Mouse (Mus musculus): ENCODE results near the gene Mkln1.

The Mkln1 gene

GRCm38 (mm10) chr6:31398431-31399205 is at the start of gene Mkln1:
Mkln1 (plus strand) TSS chr6:31398735.
- peak; percentile 92 to 95 for DNase-seq

DNA sequence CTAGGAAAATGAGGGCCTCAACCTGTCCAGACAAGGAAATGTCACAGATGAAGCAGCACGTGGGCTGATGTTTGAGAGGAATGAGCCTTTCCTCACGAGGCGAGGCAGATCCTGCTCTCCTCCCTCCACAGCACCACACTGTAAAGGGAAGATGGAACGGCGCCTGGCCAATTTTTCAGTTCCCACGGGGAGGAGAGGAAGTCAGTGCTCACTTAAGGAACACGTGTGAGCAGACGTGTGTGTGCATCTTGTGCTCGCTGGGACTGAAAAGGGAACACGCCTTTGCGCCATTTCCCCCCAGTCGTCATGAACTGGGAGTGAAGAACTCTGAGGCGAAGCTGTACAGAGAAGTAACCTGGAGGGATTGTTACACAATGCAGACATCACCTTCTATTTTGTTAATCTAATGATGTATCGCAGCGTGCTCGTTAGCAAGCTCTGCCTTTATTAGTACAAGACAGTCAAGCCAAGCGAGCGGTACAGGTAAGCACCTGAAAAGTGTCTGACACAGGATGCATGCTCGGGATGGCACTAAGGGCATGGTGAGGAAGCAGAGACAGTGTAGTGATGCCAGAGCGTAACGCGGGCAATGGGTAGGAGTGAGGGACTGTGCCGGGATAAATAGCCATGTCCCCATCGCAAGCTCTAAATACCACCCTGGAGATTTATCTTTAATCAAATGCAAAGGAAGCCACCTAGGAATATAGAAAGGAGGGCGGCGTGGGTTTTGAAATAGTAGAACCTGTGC is 41.9 kb upstream of the Mkln1 start:
- no peak for DNase-seq

DNA sequence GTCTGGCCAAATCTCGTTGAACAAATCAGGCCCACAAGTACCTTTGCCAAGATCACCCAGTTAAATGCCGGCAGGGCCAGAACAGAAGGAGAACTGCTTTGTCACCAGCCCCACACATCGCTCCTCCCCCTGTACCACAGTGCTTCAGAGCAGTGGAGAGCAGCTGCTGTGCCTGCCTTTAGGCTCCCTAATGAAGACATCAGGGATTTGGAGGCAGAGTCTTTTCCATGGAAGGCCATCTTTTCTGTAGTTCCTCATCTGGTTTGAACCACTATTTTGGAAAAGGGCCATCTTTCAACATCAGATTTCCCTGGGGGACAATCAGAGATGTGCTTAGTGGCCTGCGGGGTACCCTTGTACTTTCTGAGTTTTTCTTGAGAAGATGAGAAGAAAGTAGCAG is 41.2 kb upstream of the Mkln1 start:
- DNase-seq: peak in 1 of 2 experiments; percentile 31

DNA sequence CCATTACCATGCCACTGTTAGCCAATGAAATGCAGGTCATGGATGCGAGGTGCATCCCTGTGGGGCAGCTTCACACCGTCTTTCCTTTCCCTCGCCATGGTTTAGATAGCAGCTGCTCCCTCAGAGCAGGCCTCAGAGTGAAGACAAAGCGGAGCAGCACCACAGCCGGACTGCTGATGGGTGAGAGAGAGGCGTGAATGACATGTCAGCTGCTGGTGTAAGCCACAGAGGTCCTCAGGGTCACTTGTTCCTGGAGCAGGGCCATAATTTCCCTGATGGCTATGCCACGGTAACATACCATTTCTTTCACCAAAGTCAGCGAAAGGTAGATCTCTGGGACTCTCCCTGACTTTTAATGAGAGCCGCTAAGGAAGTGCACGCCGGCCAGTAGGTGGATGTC is 35.9 kb upstream of the Mkln1 start:
- DNase-seq: no peak

- DNase-seq: no peak
Observed at GRCm38 (mm10) chr6:31364399-31364798, 34.1 kb upstream of the Mkln1 start.

DNA sequence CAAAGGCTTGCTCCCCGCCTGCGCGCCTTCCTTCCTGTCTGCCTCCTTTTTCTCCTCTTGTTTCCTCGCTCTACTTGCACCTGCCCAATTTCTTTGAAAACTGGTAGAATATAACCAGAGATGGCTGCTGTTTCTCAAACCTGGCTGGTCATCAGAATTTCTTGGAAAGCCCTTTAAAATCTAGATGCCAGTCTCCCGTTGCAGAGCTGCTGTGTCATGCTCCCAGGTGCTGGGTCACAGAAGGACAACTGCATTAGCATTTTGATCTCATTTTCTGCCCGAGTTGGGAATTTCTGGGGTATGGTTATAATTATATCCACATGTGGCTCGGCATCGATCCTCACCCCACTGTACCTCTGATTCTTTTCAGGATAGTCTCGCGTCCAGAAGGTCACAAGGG is 30.6 kb upstream of the Mkln1 start:
- DNase-seq: no peak

GRCm38 (mm10) chr6:31368559-31368958 is 30.0 kb upstream of the Mkln1 start:
- no peak for DNase-seq

DNA sequence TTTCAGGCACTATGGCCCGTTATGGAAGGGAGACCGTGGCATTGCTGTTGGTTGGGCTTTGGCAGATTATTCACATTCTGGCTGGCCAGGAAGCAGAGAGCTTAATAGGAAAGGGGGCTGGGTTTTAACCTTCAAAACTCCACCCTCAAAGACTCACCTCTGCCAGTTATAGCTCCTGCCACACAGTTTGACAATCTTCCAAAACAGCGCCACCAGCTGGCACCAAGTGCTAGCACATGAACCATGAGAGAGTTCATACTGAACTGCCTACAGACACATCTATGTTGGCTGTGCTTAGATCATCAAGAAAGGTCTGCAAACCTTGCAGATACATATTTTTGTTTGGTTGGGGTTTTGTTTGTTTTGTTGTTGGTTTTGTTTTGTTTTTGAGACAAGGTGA is 28.7 kb upstream of the Mkln1 start:
- DNase-seq: peak; percentile 32 to 42

DNA sequence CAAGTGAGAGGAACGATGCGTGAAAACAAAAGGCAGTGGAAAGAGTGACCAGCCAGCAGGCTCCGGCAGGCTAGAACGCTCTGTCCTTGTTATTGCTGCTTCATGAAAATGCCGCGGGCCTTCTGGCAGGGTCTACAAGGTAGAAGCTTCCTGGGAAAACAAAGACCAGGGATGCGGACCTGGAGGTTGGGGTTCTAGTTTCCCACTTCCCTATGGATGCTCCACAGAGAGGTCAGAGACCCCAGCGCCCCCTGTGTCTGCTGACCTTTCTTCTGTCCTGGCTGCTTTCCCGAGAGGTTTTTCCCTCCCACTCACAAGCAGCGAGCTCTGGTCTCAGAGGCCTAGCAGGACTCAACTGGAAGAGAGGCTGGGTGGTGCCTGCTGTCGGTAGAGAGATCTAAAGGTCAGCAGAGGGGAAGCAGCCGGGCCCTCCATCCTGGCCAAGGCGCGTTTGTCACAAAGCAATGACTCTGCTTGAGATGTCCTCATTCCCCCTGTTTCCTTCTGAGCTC is 27.9 kb upstream of the Mkln1 start:
- peak; percentile 42 to 62 for DNase-seq

DNA sequence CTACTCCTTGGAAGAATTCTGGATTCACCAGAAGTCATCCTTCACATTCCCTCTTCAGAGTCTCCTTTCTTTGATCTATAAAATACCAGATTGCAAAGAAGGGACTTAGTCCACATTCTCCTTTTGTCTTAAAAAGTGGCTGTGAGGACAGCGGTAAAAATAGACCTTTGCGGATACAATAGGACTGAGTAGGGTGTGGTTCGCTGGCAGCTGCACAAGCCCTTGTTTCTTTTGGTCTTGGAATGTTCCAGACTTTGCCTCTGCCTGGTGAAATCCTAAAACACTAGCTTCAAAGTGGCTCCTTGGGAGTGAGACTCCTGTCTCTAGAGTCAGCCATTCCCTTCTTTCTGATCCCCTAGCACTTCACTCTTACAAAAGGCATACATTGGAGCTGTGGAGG is 27.4 kb upstream of the Mkln1 start:
- peak; percentile 32 to 50 for DNase-seq

- DNase-seq: no peak
Observed at GRCm38 (mm10) chr6:31372620-31373019, 25.9 kb upstream of the Mkln1 start.

GRCm38 (mm10) chr6:31373084-31373673 is 25.4 kb upstream of the Mkln1 start:
- no peak for DNase-seq

- no peak for DNase-seq
Observed at GRCm38 (mm10) chr6:31382989-31383388, 15.5 kb upstream of the Mkln1 start.

- DNase-seq: no peak
Observed at GRCm38 (mm10) chr6:31384794-31385193, 13.7 kb upstream of the Mkln1 start.

DNA sequence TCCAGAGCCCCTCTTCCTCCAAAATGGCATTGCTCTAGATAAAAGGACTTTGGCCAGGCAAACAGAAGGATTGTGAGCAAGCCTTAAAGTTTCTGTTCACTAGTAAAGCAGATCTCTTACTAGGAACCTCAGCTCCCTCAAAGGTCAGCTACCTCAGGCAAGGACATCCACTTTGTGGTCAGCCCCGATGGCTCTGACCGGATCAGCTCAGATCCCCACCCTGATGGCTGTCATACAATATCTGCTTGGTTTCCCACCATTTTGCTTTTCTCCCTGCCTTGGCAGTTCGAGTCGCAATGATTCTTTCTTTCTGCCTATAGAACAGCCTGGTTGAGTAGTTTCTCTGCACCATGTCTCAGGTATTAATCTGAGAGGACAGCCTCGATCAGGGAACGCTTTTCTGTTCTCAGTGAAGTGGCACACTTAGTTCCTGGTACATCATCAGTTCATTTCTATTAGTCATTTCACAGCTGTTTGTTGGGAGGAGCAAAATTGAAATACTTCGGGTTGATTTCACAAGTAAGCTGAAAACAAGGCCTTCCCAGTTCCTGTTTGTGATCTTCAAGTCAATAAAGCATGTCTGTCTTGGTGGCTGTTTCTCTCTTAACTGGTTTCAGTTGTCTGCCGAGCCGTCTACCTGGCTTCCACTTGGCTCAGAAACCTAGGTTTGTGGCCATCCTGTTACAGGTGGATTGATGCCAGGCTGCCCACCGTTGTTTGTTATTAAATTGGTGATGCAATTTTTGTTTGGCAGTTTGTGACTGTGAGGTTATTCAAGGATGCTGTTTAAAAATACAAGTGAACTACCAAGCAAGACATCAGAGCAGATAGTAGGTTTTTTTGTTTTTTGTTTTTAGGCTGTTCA is 13.0 kb upstream of the Mkln1 start:
- no peak for DNase-seq

GRCm38 (mm10) chr6:31389716-31390115 is 8.8 kb upstream of the Mkln1 start:
- DNase-seq: peak in 1 of 2 experiments; percentile 46

GRCm38 (mm10) chr6:31390243-31390981 is 8.1 kb upstream of the Mkln1 start:
- peak; percentile 44 to 69 for DNase-seq

DNA sequence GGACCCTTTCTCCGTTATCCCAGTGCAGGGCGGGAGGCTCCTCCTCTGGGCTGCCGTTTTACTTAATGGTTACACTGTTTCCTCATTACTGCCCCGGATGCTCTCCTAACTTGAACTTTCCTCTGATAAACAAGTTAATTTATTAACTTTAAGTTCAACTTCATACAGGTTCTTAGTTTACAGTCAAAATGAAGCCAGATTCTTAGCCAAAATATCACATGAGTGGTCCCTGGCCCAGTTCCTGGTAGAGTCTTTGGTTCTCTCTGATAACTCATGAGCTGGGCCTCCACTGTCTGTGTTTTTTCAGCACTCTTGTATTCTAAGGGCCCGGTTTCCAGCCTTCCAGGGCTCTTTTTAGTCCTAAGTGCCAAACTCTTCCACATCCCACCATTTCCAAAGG is 5.7 kb upstream of the Mkln1 start:
- DNase-seq: no peak

DNA sequence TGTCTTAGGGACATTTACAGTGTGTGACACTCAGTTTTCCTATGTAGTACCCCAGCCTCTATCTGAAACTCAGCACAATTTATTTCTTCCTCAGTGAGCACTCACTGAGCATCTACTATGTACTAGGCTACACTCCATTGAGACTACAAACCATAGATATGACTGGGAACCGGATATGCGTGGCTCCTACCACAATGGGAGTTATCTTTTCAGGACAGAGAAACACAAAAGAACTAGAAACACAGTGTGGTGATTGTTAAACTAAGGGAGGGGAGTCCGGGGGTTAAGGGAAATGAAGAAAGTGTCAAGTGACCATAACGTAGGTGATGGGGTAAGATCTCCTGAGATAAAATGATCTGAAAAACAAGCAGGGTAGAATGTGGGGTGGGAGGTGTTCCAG is 2.4 kb upstream of the Mkln1 start:
- no peak for DNase-seq

DNA sequence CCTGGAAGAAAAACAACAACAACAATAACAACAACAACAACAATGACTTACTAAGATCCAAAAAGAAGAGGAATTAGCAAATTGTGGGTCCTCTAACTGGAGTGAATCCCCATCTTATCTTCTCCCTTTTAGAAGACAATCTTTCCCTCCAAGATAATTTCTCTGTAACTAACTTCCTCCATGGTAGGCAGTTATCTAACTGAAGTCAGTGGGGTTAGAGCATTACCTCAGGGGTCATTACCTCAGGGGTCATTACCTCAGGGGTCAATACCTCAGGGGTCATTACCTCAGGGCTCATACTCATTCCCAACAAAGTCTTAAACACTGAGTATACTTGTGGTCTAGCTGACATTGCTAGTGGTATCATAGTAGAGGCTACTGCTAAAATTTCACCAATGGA is 1.2 kb upstream of the Mkln1 start:
- DNase-seq: no peak

GRCm38 (mm10) chr6:31397775-31398430 is 632 bp upstream of the Mkln1 start:
- DNase-seq: no peak

- no peak for DNase-seq
Observed at GRCm38 (mm10) chr6:31399206-31399549, 643 bp downstream of the Mkln1 start.

Data from lung, postnatal 4 days (tissue).